Mouse (Mus musculus) frontal cortex, postnatal 10 days (tissue): ENCODE results near the gene Nptx2.

Source experiments
- DNase-seq, 2 experiments: peaks; one replicate each; pipeline ENCODE4 v3.0.0; 2022; ENCODE audit warnings: low spot score in 2 of 2, mixed read lengths in 1 of 2

Nptx2 gene

GRCm38 (mm10) chr5:144545653-144546422 lies at the start of gene Nptx2:
Gene Nptx2 (plus strand): TSS chr5:144545902.
- DNase-seq, result peak; percentile 77 to 83

- no peak for DNase-seq
These were observed 49.2 kb upstream of the Nptx2 start for GRCm38 (mm10) chr5:144496481-144496880.

GRCm38 (mm10) chr5:144504239-144504638 lies 41.5 kb upstream of the Nptx2 start:
- no peak for DNase-seq

- DNase-seq, result no peak
These were observed 40.0 kb upstream of the Nptx2 start for GRCm38 (mm10) chr5:144505731-144506130.

GRCm38 (mm10) chr5:144506156-144506555 lies 39.5 kb upstream of the Nptx2 start:
- DNase-seq, result no peak

- no peak for DNase-seq
These were observed 38.8 kb upstream of the Nptx2 start for GRCm38 (mm10) chr5:144506689-144507552.

- no peak for DNase-seq
These were observed 36.3 kb upstream of the Nptx2 start for GRCm38 (mm10) chr5:144509431-144509830.

GRCm38 (mm10) chr5:144514738-144515137 lies 31.0 kb upstream of the Nptx2 start:
- no peak for DNase-seq

GRCm38 (mm10) chr5:144515241-144515640 lies 30.5 kb upstream of the Nptx2 start:
- DNase-seq, result no peak

- DNase-seq, result no peak
These were observed 25.6 kb upstream of the Nptx2 start for GRCm38 (mm10) chr5:144520096-144520495.

GRCm38 (mm10) chr5:144524774-144525173 lies 20.9 kb upstream of the Nptx2 start:
- no peak for DNase-seq

GRCm38 (mm10) chr5:144529123-144529522 lies 16.6 kb upstream of the Nptx2 start:
- no peak for DNase-seq

- DNase-seq, result peak; percentile 27 to 50
These were observed 2.9 kb upstream of the Nptx2 start for GRCm38 (mm10) chr5:144542711-144543308.

GRCm38 (mm10) chr5:144546423-144546995 lies 807 bp downstream of the Nptx2 start:
- DNase-seq, result no peak

- no peak for DNase-seq
These were observed 1.7 kb downstream of the Nptx2 start for GRCm38 (mm10) chr5:144547333-144547878.

GRCm38 (mm10) chr5:144548079-144548631 lies 2.5 kb downstream of the Nptx2 start:
- DNase-seq, result peak in 1 of 2 experiments; percentile 39

- DNase-seq, result no peak
These were observed 4.3 kb downstream of the Nptx2 start for GRCm38 (mm10) chr5:144550003-144550402.

GRCm38 (mm10) chr5:144550622-144551137 lies 5.0 kb downstream of the Nptx2 start:
- DNase-seq, result no peak

GRCm38 (mm10) chr5:144556710-144557109 lies 11.0 kb downstream of the Nptx2 start:
- DNase-seq, result no peak

GRCm38 (mm10) chr5:144557363-144557762 lies 11.7 kb downstream of the Nptx2 start:
- DNase-seq, result no peak

GRCm38 (mm10) chr5:144558481-144558880 lies 12.8 kb downstream of the Nptx2 start:
- DNase-seq, result no peak
